26 mouse cellular contexts compared by ENCODE assay signal in genomic region chr3:130236129-130236528, GRCm38 (mm10).
DNase-seq lines count a peak whose midpoint lies in the region; ATAC-seq lines count a peak whose summit lies in the region.
"Had no signal": no experiment of that assay in that cellular context is flagged by ENCODE, and none has a peak within 500 bp of the region (broad histone marks: within the 10 kb centered on the region; RNA-seq: fewer than 3 reads in every experiment).

No protein-coding gene starts in this region.

- no peak overlapping the region for H3K4me2 ChIP-seq in embryonic facial prominence, embryonic 11.5 days (ENCODE audit: low read depth, low read length)
- H3K4me2 ChIP-seq in limb, embryonic 11.5 days (ENCODE audit: low read depth, severe bottlenecking): no peak overlapping the region
- H3K4me2 ChIP-seq in midbrain, embryonic 13.5 days (replicated peaks): no peak overlapping the region
- H3K4me2 ChIP-seq: embryonic facial prominence, embryonic 13.5 days; forebrain, embryonic 12.5 days; forebrain, embryonic 15.5 days; heart, embryonic 13.5 days; hindbrain, embryonic 14.5 days had no signal

- WGBS in embryonic facial prominence, embryonic 11.5 days: 54% methylated on average over 7 of the region's 7 CpGs
- 62% methylated on average over 7 of the region's 7 CpGs for WGBS in embryonic facial prominence, embryonic 10.5 days
- WGBS in limb, embryonic 11.5 days: 24% methylated on average over 7 of the region's 7 CpGs
- 92% methylated on average over 7 of the region's 7 CpGs for WGBS in midbrain, embryonic 13.5 days

- no peak overlapping the region for H3K9ac ChIP-seq in embryonic facial prominence, embryonic 11.5 days (replicated peaks; ENCODE audit: low read length)
- H3K9ac ChIP-seq in limb, embryonic 11.5 days (ENCODE audit: low read length): no peak overlapping the region
- H3K9ac ChIP-seq in midbrain, embryonic 13.5 days (replicated peaks): no peak overlapping the region
- H3K9ac ChIP-seq: embryonic facial prominence, embryonic 13.5 days; forebrain, embryonic 12.5 days; forebrain, embryonic 15.5 days; heart, embryonic 13.5 days; hindbrain, embryonic 14.5 days had no signal

- peak; percentile 17 for DNase-seq in embryonic facial prominence, embryonic 11.5 days (ENCODE audit: low spot score)
- no peak for DNase-seq in embryonic facial prominence, embryonic 10.5 days (ENCODE audit: low spot score)
- peak; percentile 74 for DNase-seq in hindlimb bud, embryonic 11.5 days (ENCODE audit: extremely low spot score, low read depth, low spot score)
- DNase-seq in limb, embryonic 11.5 days (ENCODE audit: low spot score): peak; percentile 35
- DNase-seq: adrenal gland, adult 2 months; adrenal gland, postnatal 14 days; cerebellum, adult 11 months; cerebellum, adult 2 months; cerebellum, adult 9-11 months; cerebellum, postnatal 36 days; gastrocnemius, postnatal 10 days; gastrocnemius, postnatal 36 days; heart, adult 2 months; heart, postnatal 14 days; heart, postnatal 4 days had no signal

- H3K36me3 ChIP-seq in embryonic facial prominence, embryonic 11.5 days (replicated peaks; ENCODE audit: control insufficient read depth, insufficient read depth, low read depth, low read length): no peaks in the 10 kb centered on the region
- no peaks in the 10 kb centered on the region for H3K36me3 ChIP-seq in embryonic facial prominence, embryonic 10.5 days (replicated peaks)
- no peaks in the 10 kb centered on the region for H3K36me3 ChIP-seq in limb, embryonic 11.5 days (ENCODE audit: control insufficient read depth, insufficient read depth, low read length)
- H3K36me3 ChIP-seq in midbrain, embryonic 13.5 days: no peaks in the 10 kb centered on the region
- H3K36me3 ChIP-seq: embryonic facial prominence, embryonic 13.5 days; forebrain, embryonic 12.5 days; forebrain, embryonic 15.5 days; heart, embryonic 10.5 days; heart, embryonic 13.5 days had no signal

- no peak overlapping the region for H3K27ac ChIP-seq in embryonic facial prominence, embryonic 11.5 days (replicated peaks; ENCODE audit: low read depth, low read length)
- H3K27ac ChIP-seq in embryonic facial prominence, embryonic 10.5 days (replicated peaks): no peak overlapping the region
- no peak overlapping the region for H3K27ac ChIP-seq in limb, embryonic 11.5 days (replicated peaks; ENCODE audit: low read depth, low read length)
- H3K27ac ChIP-seq in midbrain, embryonic 13.5 days: no peak overlapping the region
- H3K27ac ChIP-seq: embryonic facial prominence, embryonic 13.5 days; forebrain, embryonic 12.5 days; forebrain, embryonic 15.5 days; heart, adult 2 months; heart, embryonic 10.5 days; heart, embryonic 13.5 days; hindbrain, embryonic 14.5 days; hindbrain, postnatal 0 days had no signal

- H3K4me3 ChIP-seq in embryonic facial prominence, embryonic 11.5 days (ENCODE audit: low read depth, low read length): no peak overlapping the region
- H3K4me3 ChIP-seq in embryonic facial prominence, embryonic 10.5 days: no peak overlapping the region
- H3K4me3 ChIP-seq in limb, embryonic 11.5 days (ENCODE audit: low read depth, low read length): no peak overlapping the region
- H3K4me3 ChIP-seq in midbrain, embryonic 13.5 days (replicated peaks): no peak overlapping the region
- H3K4me3 ChIP-seq: embryonic facial prominence, embryonic 13.5 days; erythroblast, embryonic 14.5 days; forebrain, embryonic 12.5 days; forebrain, embryonic 15.5 days; heart, adult 2 months; heart, embryonic 10.5 days; heart, embryonic 13.5 days had no signal

- H3K4me1 ChIP-seq in embryonic facial prominence, embryonic 11.5 days (ENCODE audit: control insufficient read depth, insufficient read depth, low read length): no peaks in the 10 kb centered on the region
- peaks cover 26% of the 10 kb centered on the region for H3K4me1 ChIP-seq in embryonic facial prominence, embryonic 10.5 days
- H3K4me1 ChIP-seq in limb, embryonic 11.5 days (ENCODE audit: control insufficient read depth, insufficient read depth, low read length): peaks cover 5% of the 10 kb centered on the region
- no peaks in the 10 kb centered on the region for H3K4me1 ChIP-seq in midbrain, embryonic 13.5 days (replicated peaks)
- H3K4me1 ChIP-seq: embryonic facial prominence, embryonic 13.5 days; forebrain, embryonic 12.5 days; forebrain, embryonic 15.5 days; heart, embryonic 10.5 days had no signal

- ATAC-seq in embryonic facial prominence, embryonic 11.5 days (replicated peaks; ENCODE audit: insufficient number of reproducible peaks, low FRiP score, low TSS enrichment, low read depth): no peak
- peak; percentile 51; the same call in 1 of the 2 replicates for ATAC-seq in limb, embryonic 11.5 days (ENCODE audit: insufficient number of reproducible peaks, low FRiP score, low TSS enrichment, low read depth)
- no peak for ATAC-seq in midbrain, embryonic 13.5 days
- no peak for ATAC-seq in megakaryocyte-erythroid progenitor cell, adult 5-6 weeks (replicated peaks; ENCODE audit: low FRiP score, low TSS enrichment, poor library complexity, severe bottlenecking)
- ATAC-seq: CD4-positive, CD25-positive, alpha-beta regulatory T cell, adult 4 months; forebrain, embryonic 15.5 days; hindbrain, postnatal 0 days had no signal

- H3K9me3 ChIP-seq in embryonic facial prominence, embryonic 11.5 days (replicated peaks; ENCODE audit: control insufficient read depth, low read length): no peaks in the 10 kb centered on the region
- no peaks in the 10 kb centered on the region for H3K9me3 ChIP-seq in embryonic facial prominence, embryonic 10.5 days
- no peaks in the 10 kb centered on the region for H3K9me3 ChIP-seq in limb, embryonic 11.5 days (ENCODE audit: control insufficient read depth, low read length)
- no peaks in the 10 kb centered on the region for H3K9me3 ChIP-seq in midbrain, embryonic 13.5 days
- H3K9me3 ChIP-seq: embryonic facial prominence, embryonic 13.5 days; forebrain, embryonic 12.5 days; forebrain, embryonic 15.5 days; heart, embryonic 10.5 days had no signal

- H3K27me3 ChIP-seq in embryonic facial prominence, embryonic 11.5 days (ENCODE audit: control insufficient read depth, insufficient read depth, low read length): no peaks in the 10 kb centered on the region
- no peaks in the 10 kb centered on the region for H3K27me3 ChIP-seq in embryonic facial prominence, embryonic 10.5 days (replicated peaks; ENCODE audit: low read depth, poor library complexity, severe bottlenecking)
- no peaks in the 10 kb centered on the region for H3K27me3 ChIP-seq in limb, embryonic 11.5 days (ENCODE audit: control insufficient read depth, insufficient read depth, low read length)
- H3K27me3 ChIP-seq in midbrain, embryonic 13.5 days: no peaks in the 10 kb centered on the region
- H3K27me3 ChIP-seq: embryonic facial prominence, embryonic 13.5 days; forebrain, embryonic 12.5 days; forebrain, embryonic 15.5 days; heart, embryonic 13.5 days had no signal
